Mouse (Mus musculus): ENCODE results near the gene Slc24a3. TPM values are rescaled to one million over a fixed set of nuclear protein-coding genes. Genes with fewer than 3 reads are reported as not detected.

The Slc24a3 gene
- polyA plus RNA-seq, 1 experiment from 2014 or later = 0.68 TPM

- Histone ChIP-seq H3K36me3 (replicated peaks) (no peaks in the 10 kb centered on the region), H3K9me3 (replicated peaks) (no peaks in the 10 kb centered on the region), H3K4me2 (no peak overlapping the region), H3K27ac (replicated peaks) (no peak overlapping the region), H3K27me3 (no peaks in the 10 kb centered on the region), H3K4me3 (replicated peaks) (no peak overlapping the region), H3K4me1 (replicated peaks) (no peaks in the 10 kb centered on the region), H3K9ac (no peak overlapping the region)
- 29% methylated on average over 4 of the region's 4 CpGs for WGBS (ENCODE audit: insufficient replicate concordance)
- no peak for ATAC-seq (ENCODE audit: insufficient read depth)
Observed at GRCm38 (mm10) chr2:145370795-145371194, 203.2 kb downstream of the Slc24a3 start.

GRCm38 (mm10) chr2:145373803-145374202, 206.2 kb downstream of the Slc24a3 start:
- H3K36me3 ChIP-seq (replicated peaks) = no peaks in the 10 kb centered on the region
- no peak overlapping the region for H3K4me3 ChIP-seq (replicated peaks)
- no peak overlapping the region for H3K9ac ChIP-seq
- no peaks in the 10 kb centered on the region for H3K9me3 ChIP-seq (replicated peaks)
- no peak overlapping the region for H3K27ac ChIP-seq (replicated peaks)
- H3K4me2 ChIP-seq = no peak overlapping the region
- WGBS (ENCODE audit: insufficient replicate concordance) = 64% methylated on average over 5 of the region's 5 CpGs
- no peak for ATAC-seq (ENCODE audit: insufficient read depth)
- no peaks in the 10 kb centered on the region for H3K27me3 ChIP-seq
- no peaks in the 10 kb centered on the region for H3K4me1 ChIP-seq (replicated peaks)

GRCm38 (mm10) chr2:145382908-145383770, 215.6 kb downstream of the Slc24a3 start:
- Histone ChIP-seq H3K4me2 (no peak overlapping the region), H3K9me3 (replicated peaks) (no peaks in the 10 kb centered on the region), H3K27ac (replicated peaks) (no peak overlapping the region), H3K4me1 (replicated peaks) (no peaks in the 10 kb centered on the region), H3K9ac (no peak overlapping the region), H3K27me3 (no peaks in the 10 kb centered on the region), H3K4me3 (replicated peaks) (no peak overlapping the region), H3K36me3 (replicated peaks) (no peaks in the 10 kb centered on the region)
- ATAC-seq (ENCODE audit: insufficient read depth) = no peak
- 71% methylated on average over 13 of the region's 13 CpGs for WGBS (ENCODE audit: insufficient replicate concordance)

GRCm38 (mm10) chr2:145384221-145384620, 216.7 kb downstream of the Slc24a3 start:
- ATAC-seq (ENCODE audit: insufficient read depth) = no peak
- H3K9ac ChIP-seq = no peak overlapping the region
- no peaks in the 10 kb centered on the region for H3K36me3 ChIP-seq (replicated peaks)
- no peak overlapping the region for H3K27ac ChIP-seq (replicated peaks)
- 70% methylated on average over 2 of the region's 2 CpGs for WGBS (ENCODE audit: insufficient replicate concordance)
- H3K9me3 ChIP-seq (replicated peaks) = no peaks in the 10 kb centered on the region
- H3K4me2 ChIP-seq = no peak overlapping the region
- H3K4me1 ChIP-seq (replicated peaks) = no peaks in the 10 kb centered on the region
- H3K27me3 ChIP-seq = no peaks in the 10 kb centered on the region
- H3K4me3 ChIP-seq (replicated peaks) = no peak overlapping the region

- H3K4me2 ChIP-seq = no peak overlapping the region
- H3K4me1 ChIP-seq (replicated peaks) = no peaks in the 10 kb centered on the region
- no peaks in the 10 kb centered on the region for H3K9me3 ChIP-seq (replicated peaks)
- no peak overlapping the region for H3K4me3 ChIP-seq (replicated peaks)
- no peak for ATAC-seq (ENCODE audit: insufficient read depth)
- no peaks in the 10 kb centered on the region for H3K36me3 ChIP-seq (replicated peaks)
- H3K27ac ChIP-seq (replicated peaks) = no peak overlapping the region
- no peak overlapping the region for H3K9ac ChIP-seq
- H3K27me3 ChIP-seq = no peaks in the 10 kb centered on the region
- 62% methylated on average over 3 of the region's 3 CpGs for whole genome bisulfite sequencing (ENCODE audit: insufficient replicate concordance)
Observed at GRCm38 (mm10) chr2:145385220-145385619, 217.7 kb downstream of the Slc24a3 start.

GRCm38 (mm10) chr2:145385773-145386172, 218.2 kb downstream of the Slc24a3 start:
- no peak overlapping the region for H3K4me2 ChIP-seq
- H3K9me3 ChIP-seq (replicated peaks) = no peaks in the 10 kb centered on the region
- H3K27me3 ChIP-seq = no peaks in the 10 kb centered on the region
- H3K27ac ChIP-seq (replicated peaks) = no peak overlapping the region
- WGBS (ENCODE audit: insufficient replicate concordance) = 13% methylated on average over 1 of the region's 1 CpGs
- no peak overlapping the region for H3K4me3 ChIP-seq (replicated peaks)
- H3K36me3 ChIP-seq (replicated peaks) = no peaks in the 10 kb centered on the region
- no peaks in the 10 kb centered on the region for H3K4me1 ChIP-seq (replicated peaks)
- ATAC-seq (ENCODE audit: insufficient read depth) = no peak
- H3K9ac ChIP-seq = no peak overlapping the region

GRCm38 (mm10) chr2:145395804-145396203, 228.2 kb downstream of the Slc24a3 start:
- Histone ChIP-seq H3K36me3 (replicated peaks) (no peaks in the 10 kb centered on the region), H3K9ac (no peak overlapping the region), H3K4me2 (no peak overlapping the region), H3K4me1 (replicated peaks) (no peaks in the 10 kb centered on the region), H3K9me3 (replicated peaks) (no peaks in the 10 kb centered on the region), H3K27me3 (no peaks in the 10 kb centered on the region), H3K27ac (replicated peaks) (no peak overlapping the region), H3K4me3 (replicated peaks) (no peak overlapping the region)
- no peak for ATAC-seq (ENCODE audit: insufficient read depth)
- WGBS (ENCODE audit: insufficient replicate concordance) = 43% methylated on average over 3 of the region's 3 CpGs

- no peaks in the 10 kb centered on the region for H3K9me3 ChIP-seq (replicated peaks)
- WGBS (ENCODE audit: insufficient replicate concordance) = 44% methylated on average over 7 of the region's 7 CpGs
Observed at GRCm38 (mm10) chr2:145396579-145396978, 229.0 kb downstream of the Slc24a3 start.

GRCm38 (mm10) chr2:145397456-145398206, 230.1 kb downstream of the Slc24a3 start:
- Histone ChIP-seq H3K9ac (no peak overlapping the region), H3K4me1 (replicated peaks) (no peaks in the 10 kb centered on the region), H3K9me3 (replicated peaks) (no peaks in the 10 kb centered on the region), H3K27me3 (no peaks in the 10 kb centered on the region), H3K36me3 (replicated peaks) (no peaks in the 10 kb centered on the region), H3K4me3 (replicated peaks) (no peak overlapping the region), H3K4me2 (no peak overlapping the region), H3K27ac (replicated peaks) (no peak overlapping the region)
- whole genome bisulfite sequencing (ENCODE audit: insufficient replicate concordance) = 64% methylated on average over 10 of the region's 10 CpGs
- no peak for ATAC-seq (ENCODE audit: insufficient read depth)

More at GRCm38 (mm10) chr2:145396579-145396978, 229.0 kb downstream of the Slc24a3 start:
- H3K27me3 ChIP-seq = no peaks in the 10 kb centered on the region
- no peak overlapping the region for H3K9ac ChIP-seq
- H3K4me3 ChIP-seq (replicated peaks) = no peak overlapping the region
- no peak for ATAC-seq (ENCODE audit: insufficient read depth)
- no peaks in the 10 kb centered on the region for H3K4me1 ChIP-seq (replicated peaks)
- no peak overlapping the region for H3K4me2 ChIP-seq
- no peak overlapping the region for H3K27ac ChIP-seq (replicated peaks)
- no peaks in the 10 kb centered on the region for H3K36me3 ChIP-seq (replicated peaks)

GRCm38 (mm10) chr2:145401240-145401805, 233.8 kb downstream of the Slc24a3 start:
- Histone ChIP-seq H3K27ac (replicated peaks) (no peak overlapping the region), H3K36me3 (replicated peaks) (no peaks in the 10 kb centered on the region), H3K9me3 (replicated peaks) (no peaks in the 10 kb centered on the region), H3K4me1 (replicated peaks) (no peaks in the 10 kb centered on the region), H3K4me2 (no peak overlapping the region), H3K9ac (no peak overlapping the region), H3K27me3 (no peaks in the 10 kb centered on the region), H3K4me3 (replicated peaks) (no peak overlapping the region)
- ATAC-seq (ENCODE audit: insufficient read depth) = no peak
- 47% methylated on average over 6 of the region's 6 CpGs for WGBS (ENCODE audit: insufficient replicate concordance)

GRCm38 (mm10) chr2:145401996-145402395, 234.4 kb downstream of the Slc24a3 start:
- ATAC-seq (ENCODE audit: insufficient read depth) = no peak
- Histone ChIP-seq H3K27me3 (no peaks in the 10 kb centered on the region), H3K4me3 (replicated peaks) (no peak overlapping the region), H3K4me1 (replicated peaks) (no peaks in the 10 kb centered on the region), H3K4me2 (no peak overlapping the region), H3K9me3 (replicated peaks) (no peaks in the 10 kb centered on the region), H3K9ac (no peak overlapping the region), H3K27ac (replicated peaks) (no peak overlapping the region), H3K36me3 (replicated peaks) (no peaks in the 10 kb centered on the region)
- 61% methylated on average over 2 of the region's 2 CpGs for WGBS (ENCODE audit: insufficient replicate concordance)
